Mouse (Mus musculus) G1E (cell line): Measurements from ENCODE around the gene N4bp2l1.

Experiments
- CTCF ChIP-seq: IDR thresholded peaks from 2 replicates; pipeline ENCODE4 v1.5.1; 2012; ENCODE audit warnings: low read depth, low read length, inconsistent platforms, mixed read lengths
- TAL1 ChIP-seq: conservative IDR thresholded peaks from 2 replicates; pipeline ENCODE4 v1.6.1; 2012; ENCODE audit warnings: low read depth, low read length, inconsistent platforms, mixed read lengths

DNA sequence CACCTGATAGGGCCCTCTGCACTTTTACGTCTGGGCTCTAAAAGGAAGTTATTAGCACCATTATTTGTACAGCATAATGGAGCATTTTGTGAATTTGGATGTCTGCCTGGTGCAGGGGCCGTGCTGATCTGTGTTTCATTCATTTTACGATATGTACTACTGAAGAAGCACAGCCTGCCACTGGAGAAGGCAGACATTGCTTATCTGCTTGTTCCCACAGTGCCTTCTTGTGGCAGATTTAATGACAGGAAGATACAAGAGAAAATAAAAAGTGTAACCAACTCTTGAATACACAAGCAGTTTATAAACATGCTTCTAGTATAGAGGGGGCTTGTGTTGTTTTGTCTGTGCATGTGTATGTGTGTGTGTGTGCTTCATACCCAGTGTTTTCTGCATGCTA, 45.4 kb downstream of the N4bp2l1 start:
- TF ChIP-seq CTCF = no peak
- TF ChIP-seq TAL1 = no peak
